Mouse (Mus musculus): ENCODE data around the gene Tcf3.
A peak's percentile ranks its signal among the peaks of the same experiment; 100 is the strongest.

The Tcf3 gene

DNA sequence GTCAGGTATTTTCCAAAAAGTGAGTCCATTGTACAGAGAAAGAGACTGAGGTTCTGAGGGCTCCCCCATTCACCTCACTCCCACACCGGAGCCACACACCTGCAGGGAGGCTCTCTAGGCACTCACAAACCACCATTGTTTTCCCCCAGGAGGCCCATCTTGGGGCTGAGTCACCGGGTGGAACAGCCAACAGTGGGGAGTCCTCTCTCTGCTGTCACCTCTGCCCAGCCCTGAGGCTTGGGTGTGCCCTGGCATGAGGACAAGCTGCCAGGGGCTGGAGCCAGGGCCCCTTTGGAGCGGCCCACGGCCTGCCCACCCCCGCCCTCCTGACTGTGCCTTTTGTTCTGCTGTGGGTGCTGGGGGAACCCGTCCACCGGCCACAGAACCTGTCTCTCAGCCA, 2.3 kb upstream of the Tcf3 start:
- DNase-seq, result peak; percentile 47

DNA sequence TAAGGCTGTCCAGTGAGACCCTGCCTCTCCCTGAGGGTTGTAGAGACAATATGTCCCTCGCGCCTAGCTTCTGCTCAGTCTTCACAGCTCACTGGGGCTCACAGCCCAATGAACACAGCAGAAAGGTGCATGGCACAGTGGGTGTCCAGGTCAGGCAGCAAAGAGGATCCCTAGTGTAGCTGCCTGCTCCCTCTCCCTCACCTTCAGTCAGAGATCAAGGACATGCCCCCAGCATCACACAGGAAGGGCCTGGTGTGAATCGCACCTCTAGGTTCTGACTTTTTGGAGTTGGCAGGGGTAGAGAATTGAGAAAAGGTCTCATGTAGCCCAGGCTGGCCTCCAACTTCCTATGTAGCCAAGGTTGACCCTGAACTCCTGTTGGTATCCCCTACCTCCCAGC, 1.4 kb upstream of the Tcf3 start:
- DNase-seq, result no peak

DNA sequence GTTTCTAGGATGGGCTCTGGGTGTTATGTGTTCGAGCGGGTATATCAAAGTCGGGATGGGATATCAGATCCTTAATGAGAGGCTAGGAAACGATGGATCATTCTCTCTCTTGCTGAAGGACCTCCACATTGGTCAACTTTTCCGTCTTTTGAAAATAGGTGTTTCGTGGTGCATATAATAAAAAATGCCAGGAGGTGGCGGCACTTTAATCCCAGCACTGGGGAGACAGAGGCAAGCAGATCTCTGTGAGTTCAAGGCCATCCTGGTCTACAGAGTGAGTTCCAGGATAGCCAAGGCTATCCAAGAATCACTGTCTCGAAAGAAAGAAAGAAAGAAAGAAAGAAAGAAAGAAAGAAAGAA, 766 bp upstream of the Tcf3 start:
- no peak for DNase-seq

DNA sequence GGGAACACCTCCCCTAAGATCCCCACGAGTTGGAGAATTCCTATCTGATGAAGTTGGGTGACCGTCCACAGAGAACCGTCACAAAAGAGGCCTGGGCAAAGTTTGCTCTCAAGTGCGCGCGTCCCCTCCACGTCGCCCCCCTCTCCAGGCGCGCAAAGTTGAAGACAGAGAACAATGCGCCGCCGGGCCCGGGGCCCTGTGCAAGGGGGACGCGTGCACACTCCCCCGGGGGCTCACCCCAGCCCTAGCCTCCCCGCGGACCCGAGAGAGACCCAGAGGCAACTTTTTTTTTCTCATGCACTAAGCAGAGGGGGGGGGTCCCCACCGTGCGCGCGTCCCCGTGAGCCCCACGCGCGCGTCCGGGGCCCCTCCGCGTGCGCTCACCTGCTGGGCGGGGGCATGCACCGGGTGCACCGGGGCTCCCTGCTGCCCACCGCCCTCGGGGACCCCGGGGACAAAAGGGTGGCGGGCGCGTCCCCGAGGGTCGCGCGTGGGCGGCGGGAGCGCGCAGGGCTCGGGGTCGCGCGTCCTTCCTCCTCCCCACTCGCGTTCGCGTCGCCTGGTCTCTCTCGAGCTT, 423 bp downstream of the Tcf3 start:
- peak; percentile 75 for DNase-seq

DNA sequence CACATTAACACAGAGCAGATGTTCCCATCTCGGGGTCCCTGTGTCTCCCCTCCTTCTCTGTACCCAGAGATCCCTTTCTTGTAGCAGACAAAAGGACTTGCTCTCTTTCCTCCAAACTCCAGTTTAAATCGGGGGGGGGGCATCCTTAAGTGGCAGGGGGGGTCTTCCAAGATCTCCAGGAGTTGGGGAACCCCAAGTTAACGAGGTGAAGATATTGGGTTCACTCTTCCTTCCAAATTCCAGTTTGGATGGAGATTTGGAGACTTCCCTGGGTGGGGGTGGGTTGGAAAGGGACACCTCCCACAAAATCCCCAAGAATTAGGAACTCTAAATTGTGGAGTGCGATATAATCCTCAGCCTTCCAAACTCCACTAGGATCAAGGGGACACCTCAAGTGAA, 1.1 kb downstream of the Tcf3 start:
- no peak for DNase-seq

DNA sequence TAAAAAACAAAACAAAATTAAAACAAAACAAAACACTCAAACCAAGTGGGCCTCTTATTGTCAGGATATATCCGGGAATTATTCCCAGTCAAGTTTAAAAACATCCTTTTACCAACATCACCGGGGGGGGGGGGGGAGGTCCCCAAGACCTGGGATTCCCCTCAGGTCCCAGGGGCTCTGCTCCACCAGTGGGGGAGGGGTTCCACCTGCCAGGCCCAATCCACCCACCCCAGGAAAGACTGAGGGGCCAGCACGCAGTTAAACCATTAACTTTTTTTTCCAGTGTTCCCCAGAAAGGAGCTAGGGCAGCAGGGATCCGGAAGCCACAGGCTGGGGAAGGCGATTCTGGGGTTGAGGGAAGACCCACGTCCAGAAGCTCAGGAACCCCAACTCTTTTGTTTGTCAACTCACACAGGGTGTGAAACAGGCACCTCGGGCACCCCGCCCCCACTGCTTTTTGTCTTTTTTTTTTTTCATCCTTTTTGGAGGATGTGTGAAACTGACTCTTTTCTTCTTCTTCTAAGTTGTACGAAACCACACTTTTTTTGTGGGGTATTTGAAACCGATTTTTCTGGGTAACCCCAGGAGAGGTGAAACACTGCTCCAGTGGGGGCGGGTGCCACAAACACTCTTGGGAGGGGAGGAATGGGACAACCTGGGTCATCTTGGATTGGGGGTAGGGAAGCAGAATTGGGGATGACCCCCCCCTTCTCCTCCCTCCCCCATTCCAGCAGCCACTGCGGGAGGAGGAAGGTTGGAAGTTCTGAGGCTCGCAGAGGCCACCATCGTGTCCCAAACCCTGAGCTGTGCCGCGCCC, 1.7 kb downstream of the Tcf3 start:
- no peak for DNase-seq

DNA sequence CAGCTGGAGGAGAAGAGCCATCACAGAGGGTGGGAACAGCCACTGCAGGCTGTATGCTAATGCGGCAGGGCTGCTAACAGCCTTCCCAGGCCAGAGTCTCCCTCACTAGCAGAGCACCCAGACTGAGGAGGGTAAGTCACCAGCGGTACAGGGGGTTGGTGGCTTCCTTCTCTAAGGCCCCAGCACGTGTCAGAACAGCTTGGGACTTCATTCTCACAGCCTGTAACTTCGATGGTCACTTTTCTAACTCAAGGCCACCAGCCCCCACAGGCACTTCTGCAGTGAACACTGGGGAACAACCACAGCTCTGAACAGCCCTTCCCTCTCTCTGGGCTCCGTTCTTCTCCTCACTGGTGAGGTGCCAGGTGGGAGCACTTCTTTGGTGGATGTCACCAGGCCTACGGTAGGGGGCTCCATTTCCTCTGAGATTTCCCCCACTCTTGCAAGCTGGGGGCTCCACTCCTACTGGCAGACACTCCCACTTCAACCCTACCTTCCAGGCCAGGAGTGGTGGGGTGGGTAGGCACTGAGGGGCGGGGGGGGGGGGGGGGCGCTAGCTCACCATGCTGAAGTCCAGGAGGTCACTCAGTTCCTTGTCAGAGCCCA, 3.0 kb downstream of the Tcf3 start:
- DNase-seq, result no peak

DNA sequence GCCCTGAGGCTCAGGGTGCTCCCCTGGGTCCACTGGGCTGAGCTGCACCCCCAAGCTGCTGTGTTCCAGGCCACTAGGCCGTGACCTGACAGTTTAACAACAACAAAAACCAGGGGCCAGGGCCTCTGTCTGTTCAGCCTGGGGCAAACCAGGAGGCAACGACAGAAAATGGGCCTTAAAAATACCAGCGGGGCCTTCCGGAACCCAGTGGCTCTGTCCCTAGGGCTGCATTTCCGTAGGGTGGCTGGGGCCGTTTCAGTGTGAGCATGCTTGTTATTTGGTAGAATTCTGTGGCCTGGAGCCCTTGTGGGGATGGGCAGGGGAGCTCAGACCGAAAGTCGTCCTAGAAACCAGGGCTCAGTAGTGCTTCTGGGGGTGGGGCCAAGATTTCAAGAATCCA, 3.6 kb downstream of the Tcf3 start:
- DNase-seq, result no peak

DNA sequence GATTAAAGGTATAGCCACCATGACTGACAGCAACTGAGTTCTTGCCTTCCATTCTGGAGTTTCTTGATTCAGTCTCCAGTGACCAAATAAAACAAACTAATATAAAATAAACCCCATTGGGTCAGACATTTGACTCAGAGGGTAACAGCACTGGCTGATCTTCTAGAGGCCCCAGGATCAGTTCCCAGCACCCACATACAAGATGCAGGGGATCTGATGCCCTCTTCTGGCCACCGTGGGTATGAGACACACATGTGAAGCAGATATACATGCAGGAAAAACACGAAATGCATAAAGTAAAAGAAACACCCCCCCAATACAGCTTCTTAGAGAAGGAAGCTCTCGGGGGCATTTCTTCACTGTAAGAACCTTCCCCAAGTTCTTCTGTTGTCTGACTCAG, 8.4 kb downstream of the Tcf3 start:
- no peak for DNase-seq

DNA sequence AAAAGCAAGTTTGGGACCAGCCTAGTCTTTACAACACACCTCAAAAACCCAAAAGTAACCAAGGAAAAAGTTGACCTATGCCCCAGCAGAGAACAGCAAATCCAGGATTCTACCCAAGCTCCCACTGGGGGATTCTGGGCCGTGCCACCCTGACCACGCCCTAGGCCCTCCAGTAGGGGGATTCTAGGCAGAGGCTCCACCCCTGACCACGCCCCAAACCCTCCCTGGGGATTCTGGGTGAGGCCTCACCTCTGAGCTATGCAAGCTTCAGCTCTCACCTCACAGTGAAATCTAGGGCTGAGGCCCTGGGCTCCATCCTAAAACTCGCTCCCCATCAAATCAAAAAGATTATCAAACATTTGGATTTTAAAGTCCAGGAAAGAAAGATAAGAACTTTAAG, 9.9 kb downstream of the Tcf3 start:
- DNase-seq, result peak; percentile 51

DNA sequence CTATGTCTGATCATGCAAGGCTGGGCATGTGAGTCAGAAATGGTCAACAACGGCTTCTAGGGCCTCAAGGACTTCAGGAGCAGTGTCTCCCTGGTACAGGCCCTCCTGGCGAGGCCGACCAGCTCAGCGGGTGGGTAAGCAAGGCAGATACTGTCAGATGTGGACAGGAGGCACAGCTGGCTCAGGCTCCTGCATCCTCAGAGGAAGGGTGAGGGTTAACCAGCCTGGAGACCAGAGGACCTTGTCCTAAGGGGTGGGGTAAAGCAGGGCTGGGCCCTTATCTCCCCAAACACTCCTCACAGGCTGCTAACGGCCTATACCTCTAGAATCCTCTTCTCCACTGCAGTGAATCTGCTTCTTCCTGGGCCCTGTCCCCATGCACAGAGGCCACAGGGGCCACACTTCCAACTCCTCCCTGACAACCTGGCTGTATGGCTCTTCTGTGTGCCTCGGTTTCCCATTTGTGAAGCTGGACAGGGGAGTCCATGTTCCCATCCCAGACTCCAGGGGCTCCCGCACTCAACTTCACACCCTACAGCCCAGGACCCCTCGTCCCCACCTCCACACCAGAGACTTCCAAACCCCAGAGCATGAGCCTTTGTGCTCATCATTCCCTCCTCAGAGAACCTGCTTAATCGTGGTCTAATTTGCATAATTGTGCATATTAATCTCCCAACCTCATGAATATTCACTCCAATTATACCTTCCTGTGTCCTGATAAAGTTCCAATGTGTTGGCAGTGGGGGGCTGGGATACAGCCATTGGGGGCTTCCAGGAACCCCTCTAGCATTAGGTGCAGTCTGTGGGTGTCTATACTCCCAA, 11.6 kb downstream of the Tcf3 start:
- DNase-seq, result no peak

DNA sequence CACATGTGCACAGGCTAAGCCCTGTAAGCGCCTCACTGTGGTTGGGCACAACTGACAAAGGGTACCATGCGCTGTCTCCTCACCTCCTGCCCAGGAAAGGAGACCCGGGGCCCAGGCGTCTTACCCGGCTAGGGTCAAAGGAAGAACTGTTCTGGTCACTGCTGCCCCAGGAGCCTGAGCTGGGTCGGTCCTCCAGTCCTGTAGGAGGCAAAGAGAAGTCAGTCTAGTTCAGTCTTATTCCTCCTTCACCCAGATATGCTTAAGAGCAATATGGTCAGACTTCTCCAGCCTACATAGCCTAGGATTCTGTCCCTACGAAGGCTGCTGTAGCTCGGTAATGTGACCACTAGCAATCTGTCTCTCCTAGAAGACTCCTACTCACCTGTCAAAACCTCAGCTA, 12.2 kb downstream of the Tcf3 start:
- no peak for DNase-seq

DNA sequence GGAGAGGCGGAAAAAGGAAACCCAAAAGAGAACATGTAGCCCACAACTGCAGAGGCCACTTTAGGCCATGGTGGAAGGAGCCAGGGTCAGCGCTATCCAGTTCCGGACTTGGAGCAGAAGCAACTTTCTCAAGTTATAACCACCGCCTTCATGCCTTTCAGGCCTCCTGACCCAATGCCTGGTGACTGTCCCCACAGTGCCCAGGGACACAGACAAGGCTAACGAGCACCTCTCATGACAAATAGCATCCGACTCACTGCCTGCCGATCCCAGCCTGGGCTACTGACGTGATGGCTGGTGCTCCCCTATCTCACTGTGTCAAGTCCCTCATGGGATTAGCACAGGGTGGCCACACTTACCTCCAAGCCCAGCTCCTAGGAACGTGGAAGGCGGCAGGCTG, 12.7 kb downstream of the Tcf3 start:
- no peak for DNase-seq

DNA sequence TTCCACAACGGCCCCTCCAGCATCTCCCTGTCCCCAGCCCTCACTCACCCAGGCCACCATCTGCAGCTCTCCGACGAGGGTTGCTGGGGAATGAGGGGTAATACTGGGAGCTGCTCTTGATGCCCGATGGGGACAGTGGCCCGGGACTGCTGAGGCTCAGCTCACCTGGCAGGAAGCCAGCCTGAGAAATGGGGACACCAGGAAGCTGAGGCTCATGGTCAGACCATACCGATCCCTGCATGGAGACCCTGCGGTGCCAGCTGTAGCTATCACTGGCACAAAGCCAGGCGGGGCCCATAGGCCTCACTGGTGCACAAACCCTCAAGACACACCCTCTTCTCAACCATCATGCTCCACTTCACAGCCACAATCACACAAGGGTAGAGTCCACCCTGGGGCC, 14.0 kb downstream of the Tcf3 start:
- peak; percentile 92 for DNase-seq

DNA sequence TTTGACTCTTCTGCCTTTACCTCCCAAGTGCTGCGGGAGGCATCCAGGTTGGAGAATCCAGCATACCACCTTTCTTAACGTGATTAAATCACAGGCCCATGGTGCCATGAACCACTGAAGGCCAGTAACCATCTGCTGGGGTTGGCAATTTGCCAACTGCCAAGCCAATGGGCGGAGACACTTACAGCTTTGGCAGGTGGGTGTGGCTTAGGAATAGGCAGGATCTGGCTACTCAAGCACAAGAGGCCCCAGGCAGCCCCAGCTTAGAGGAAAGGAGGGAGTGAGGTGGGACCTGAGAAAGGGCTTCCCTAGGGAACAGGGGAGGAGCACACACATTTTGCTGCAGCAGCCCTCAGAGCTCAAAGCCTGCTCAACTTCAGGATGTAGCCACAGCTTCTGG, 15.1 kb downstream of the Tcf3 start:
- DNase-seq, result peak; percentile 96

DNA sequence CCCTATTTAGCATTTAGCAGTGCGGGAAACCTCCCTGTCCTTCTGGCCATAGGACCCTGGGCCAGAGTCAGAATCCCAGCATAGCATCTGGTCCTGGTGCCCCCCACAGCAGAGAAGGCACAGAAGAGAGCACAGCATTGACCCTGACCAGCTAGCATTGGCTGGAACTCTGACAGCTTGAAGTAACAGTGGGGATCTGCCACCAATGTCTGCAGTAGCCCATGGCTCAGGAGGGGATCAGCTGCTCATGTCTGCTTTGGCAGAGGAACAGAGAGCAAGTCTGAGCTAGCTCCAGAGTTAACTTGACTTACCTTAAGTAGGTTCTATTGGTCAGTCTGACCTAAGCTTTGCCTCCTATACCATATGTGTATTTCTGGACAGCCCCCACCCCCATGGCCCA, 15.6 kb downstream of the Tcf3 start:
- DNase-seq, result no peak

DNA sequence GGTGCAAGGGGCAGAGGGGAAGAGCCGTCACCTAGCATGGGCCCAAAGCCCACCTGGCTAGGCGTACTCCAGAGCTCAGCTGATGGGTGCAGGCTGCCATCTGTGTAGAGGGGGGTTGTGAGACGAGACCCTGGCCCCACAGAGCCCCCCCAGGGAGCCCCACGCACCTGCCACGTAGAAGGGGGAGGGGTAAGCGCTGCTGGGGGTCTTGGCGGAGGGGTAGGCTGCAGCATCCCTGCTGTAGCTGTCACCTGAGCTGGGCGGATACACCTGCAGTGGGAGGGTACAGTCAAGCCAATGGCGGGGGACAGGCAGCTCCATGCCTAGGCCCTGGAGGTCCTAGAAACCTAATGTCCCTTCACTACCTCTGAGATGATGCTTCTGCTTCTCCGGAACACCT, 16.1 kb downstream of the Tcf3 start:
- DNase-seq, result no peak

DNA sequence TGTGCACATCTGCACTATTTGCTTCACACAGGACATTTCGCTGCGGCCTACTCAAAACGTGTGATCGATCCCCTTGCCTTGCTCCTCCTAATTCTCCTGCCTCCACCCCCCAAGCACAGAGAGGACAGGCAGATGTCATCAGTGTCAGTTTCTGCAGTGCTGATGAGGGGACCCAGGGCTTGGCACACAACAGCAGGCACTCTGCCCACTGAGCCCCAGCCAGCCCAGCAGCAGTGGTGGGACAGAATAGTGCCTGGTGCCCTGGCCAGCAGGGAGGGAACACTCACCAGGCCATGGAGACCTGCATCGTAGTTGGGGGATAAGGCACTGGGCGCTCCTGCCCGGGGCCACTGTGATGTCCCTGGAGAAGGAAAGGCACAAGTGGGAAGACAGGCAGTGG, 17.9 kb downstream of the Tcf3 start:
- no peak for DNase-seq

DNA sequence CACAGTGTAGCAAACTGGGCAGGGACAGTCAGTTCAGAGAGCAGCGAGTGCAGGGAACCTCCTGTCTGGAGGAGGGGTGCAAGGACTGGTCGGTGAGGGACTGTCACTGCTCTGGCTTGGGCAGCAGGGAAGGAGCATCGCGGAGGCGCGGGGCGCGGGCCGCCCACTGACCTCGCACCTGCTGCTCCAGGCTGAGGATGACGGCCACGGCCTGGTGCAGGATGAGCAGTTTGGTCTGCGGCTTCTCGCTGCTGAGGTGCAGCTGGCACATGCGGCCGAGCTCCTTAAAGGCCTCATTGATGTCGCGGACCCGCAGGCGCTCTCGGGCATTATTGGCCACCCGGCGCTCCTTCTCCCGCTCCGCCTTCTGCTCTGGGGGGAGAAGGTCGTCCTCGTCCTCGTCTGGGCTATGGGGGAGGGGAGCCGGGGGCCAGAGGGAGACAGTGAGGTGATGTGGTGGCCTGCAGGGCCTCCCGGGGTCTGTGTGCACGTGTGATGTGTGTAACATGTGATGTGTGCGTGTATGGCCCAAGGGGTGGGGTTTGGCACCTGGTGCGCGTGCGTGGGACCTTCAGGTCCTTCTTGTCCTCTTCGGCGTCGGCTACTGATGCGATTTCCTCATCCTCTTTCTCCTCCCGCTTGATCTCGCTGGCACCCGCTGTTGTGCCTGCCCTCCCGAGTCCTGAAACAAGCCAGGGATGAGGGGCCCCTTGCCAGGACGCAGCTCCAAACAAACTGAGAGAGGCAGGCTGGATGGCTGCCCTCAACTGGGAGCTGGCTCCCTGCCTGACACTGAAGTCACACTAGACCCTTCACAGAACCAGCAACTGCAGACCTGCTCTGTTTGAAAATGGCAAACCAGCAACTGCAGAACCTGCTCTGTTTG, 20.5 kb downstream of the Tcf3 start:
- DNase-seq, result no peak

DNA sequence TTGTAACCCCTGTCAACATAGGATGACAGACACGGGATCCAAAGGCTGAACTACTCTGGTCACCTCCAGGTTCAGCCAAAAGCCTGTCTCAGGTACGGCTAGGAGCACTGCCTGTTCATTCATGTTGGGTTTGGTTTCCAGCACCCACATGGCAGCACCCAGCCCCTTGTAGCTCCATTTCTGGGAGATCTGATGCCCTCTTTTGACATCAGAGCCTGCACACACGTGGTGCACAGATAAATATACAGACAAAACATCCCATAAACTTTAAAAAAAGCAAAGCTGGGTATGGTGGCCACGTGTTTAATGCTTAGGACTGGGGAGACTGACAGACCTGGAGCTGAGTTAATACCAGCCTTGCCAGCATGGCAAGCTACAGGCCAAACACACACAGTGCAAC, 25.5 kb downstream of the Tcf3 start:
- no peak for DNase-seq

DNA sequence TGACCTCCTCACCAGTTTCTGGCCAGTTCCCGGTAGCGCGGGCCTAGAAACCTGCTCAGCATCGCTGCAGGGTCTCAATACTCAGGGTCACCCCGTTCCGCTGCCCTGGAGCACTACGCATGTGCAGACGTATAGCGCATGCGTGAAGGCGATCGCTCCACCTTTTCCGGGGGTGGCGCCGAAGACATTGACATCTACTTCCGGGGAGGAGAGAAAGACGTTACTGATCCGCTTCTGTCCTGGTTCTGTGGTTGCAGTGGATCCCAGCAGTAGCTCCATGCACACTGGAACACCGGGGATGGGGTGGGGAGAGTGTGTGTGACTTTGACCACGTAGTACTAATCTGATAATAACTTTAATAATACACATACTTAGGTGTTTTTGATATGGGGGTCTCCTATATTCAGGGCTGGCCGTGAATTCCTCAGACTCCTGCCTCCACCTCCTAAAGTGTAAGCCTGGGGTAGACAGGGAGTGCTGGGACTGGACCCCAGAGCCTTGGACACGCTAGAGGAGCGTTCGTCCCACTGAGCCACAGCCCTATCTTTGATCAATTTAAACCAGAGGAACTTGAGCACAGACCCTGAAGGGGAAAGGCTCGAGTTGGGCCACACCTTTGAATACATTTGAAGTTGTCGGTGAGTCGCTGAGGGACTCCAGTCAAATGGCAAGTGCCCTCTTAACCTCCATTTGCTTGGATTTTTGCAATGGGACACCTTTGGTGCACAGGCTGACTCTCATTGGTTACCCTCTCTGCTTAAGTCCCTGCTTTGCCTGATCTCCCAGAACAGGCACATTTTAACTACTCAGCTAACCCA, 26.6 kb downstream of the Tcf3 start, which contains the start of gene Uqcr11:
TSS of gene Uqcr11 (minus strand) at position 147 of the 818 bp plus-strand sequence.
- peak; percentile 97 for DNase-seq
